Mouse (Mus musculus) embryo, embryonic 11.5 days (tissue): ENCODE measurements around the gene Styx.
"Not testable (repeated sequence)": the region's sequence is repeated elsewhere in the genome, so short reads cannot be mapped to it uniquely, and the experiment has no call there.

ENCODE experiments used
- DNase-seq: peaks from one replicate; pipeline ENCODE4 v3.0.0-alpha.2; 2012; ENCODE audit warnings: low read depth, low spot score

Gene Styx

GRCm38 (mm10) chr14:45466371-45466770 is 115.5 kb downstream of the Styx start:
- not testable (repeated sequence) for DNase-seq

GRCm38 (mm10) chr14:45469446-45469845 is 118.6 kb downstream of the Styx start:
- no peak for DNase-seq
